Mouse (Mus musculus) midbrain, embryonic 15.5 days (tissue): ENCODE results near the gene Ube2q1. TPM values are rescaled to one million over a fixed set of nuclear protein-coding genes. Genes with fewer than 3 reads are reported as not detected.

Experiments used
- ATAC-seq: fragments of 200-750 bp; cut with Nextera tagmentation; replicated peaks from 2 replicates; pipeline ENCODE4 v1.8.0; 2017; ENCODE audit warnings: moderate TSS enrichment
- H3K27ac ChIP-seq: fragments of 300-500 bp; sonication (generic); 2 replicates; pipeline ENCODE4 v1.5.1; 2015; ENCODE audit warnings: mild to moderate bottlenecking, inconsistent platforms
- H3K27me3 ChIP-seq: fragments of 300-500 bp; sonication (generic); replicated peaks from 2 replicates; pipeline ENCODE4 v1.6.1; 2015; ENCODE audit warnings: inconsistent platforms
- H3K36me3 ChIP-seq: fragments of 300-500 bp; sonication (generic); replicated peaks from 2 replicates; pipeline ENCODE4 v1.6.1; 2015; ENCODE audit warnings: inconsistent platforms
- H3K4me1 ChIP-seq: fragments of 300-500 bp; sonication (generic); 2 replicates; pipeline ENCODE4 v1.6.1; 2015; ENCODE audit warnings: inconsistent platforms
- H3K4me2 ChIP-seq: fragments of 300-500 bp; sonication (generic); 2 replicates; pipeline ENCODE4 v1.6.1; 2015; ENCODE audit warnings: inconsistent platforms, mild to moderate bottlenecking, moderate library complexity
- H3K4me3 ChIP-seq: fragments of 300-500 bp; sonication (generic); 2 replicates; pipeline ENCODE4 v1.5.1; 2015; ENCODE audit warnings: mild to moderate bottlenecking, inconsistent platforms
- H3K9ac ChIP-seq: fragments of 300-500 bp; sonication (generic); 2 replicates; pipeline ENCODE4 v1.6.1; 2015; ENCODE audit warnings: mild to moderate bottlenecking, inconsistent platforms
- H3K9me3 ChIP-seq: fragments of 300-500 bp; sonication (generic); 2 replicates; pipeline ENCODE4 v1.6.1; 2016; ENCODE audit warnings: inconsistent platforms
- WGBS: fragments of 180-500 bp; shearing (Covaris S2); methylation state at CpG from one replicate; pipeline ENCODE4 v1.1.7; 2015; ENCODE audit warnings: mixed read lengths; 5-methylcytosine and 5-hydroxymethylcytosine counted together
- polyA plus RNA-seq: library from polyadenylated mRNA; unstranded; fragments of >200 nt; fragmentation: Nextera tagmentation; extraction: Ambion mirVana; gene quantifications from 2 replicates; pipeline ENCODE4 v1.2.1, GENCODE M21; 2015

Ube2q1 gene
- polyA plus RNA-seq: 13.4 and 13.8 TPM in 2 replicates

DNA sequence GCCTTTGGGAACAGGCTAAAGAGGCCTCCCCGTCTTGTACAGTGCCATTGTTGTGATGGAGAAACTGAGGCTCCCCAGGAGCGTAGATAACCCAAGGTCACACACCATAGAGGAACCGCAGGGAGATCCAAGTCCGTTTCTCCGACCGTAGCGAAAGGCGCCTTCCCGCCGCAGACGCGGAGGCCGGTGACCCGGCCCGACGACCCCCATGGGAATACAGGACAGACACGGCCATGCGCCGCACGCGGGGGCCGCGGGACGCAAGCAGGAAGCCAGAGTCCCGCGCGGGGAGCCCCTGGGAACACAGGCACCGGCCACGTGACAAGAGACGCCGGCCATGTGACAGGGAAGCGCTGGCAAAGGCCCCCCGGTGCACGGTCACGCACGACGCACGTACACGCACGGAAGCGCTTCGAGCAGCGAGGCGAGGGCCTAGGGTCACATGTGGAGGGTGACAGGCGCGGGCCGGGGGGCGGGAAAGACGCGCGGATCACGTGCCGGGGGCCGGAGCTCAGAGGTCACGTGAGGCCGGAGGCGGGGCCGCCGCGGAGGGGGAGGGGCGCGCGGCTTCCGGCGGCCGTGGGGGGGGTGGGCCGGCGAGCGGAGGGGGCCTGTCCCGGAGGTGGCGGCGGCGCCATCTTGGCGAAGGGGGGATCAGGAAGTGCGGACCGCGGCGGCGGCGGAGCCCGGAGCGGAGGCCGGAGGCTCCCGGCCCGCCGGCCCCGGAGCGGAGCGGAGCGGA lies at the start of gene Ube2q1:
Ube2q1 (plus strand) TSS at position 649 of the 742 bp plus-strand sequence.
- Histone ChIP-seq H3K27ac (peak within 1 kb of the TSS; percentile 95), H3K4me1 (peaks cover 43% of the 10 kb centered on the region)
- under 1% methylated on average over 65 of the region's 90 CpGs for WGBS

DNA sequence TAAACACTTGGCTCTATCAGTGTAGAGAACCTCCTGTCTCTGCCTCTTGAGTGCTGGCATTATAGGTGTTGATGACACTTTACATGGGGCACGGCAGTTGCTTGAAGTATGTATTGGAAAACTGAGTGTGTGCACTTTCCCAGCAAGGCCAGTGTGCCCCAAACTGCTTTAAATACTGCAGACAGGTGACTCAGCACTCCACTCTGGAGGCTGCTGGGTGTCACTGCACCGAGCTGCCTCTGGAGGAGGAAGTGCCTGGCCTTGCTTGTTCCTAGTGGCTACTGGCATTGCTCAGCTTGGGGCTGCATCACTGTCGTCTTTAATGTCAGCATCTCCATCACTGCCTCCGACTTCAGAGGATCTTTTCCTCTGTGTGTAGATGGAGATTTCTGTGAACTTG lies 46.4 kb upstream of the Ube2q1 start:
- no peak; the same call in 1 of the 2 replicates for ATAC-seq
- H3K4me1 ChIP-seq: peaks cover 25% of the 10 kb centered on the region
- no peak overlapping the region for H3K9ac ChIP-seq
- no peaks in the 10 kb centered on the region for H3K9me3 ChIP-seq
- H3K36me3 ChIP-seq: no peaks in the 10 kb centered on the region
- 18% methylated on average over 4 of the region's 4 CpGs for WGBS
- no peak overlapping the region for H3K27ac ChIP-seq
- H3K27me3 ChIP-seq: no peaks in the 10 kb centered on the region
- no peak overlapping the region for H3K4me2 ChIP-seq
- H3K4me3 ChIP-seq: no peak overlapping the region

More for the DNA sequence above, at the start of gene Ube2q1:
- Histone ChIP-seq H3K27me3 (no peaks in the 10 kb centered on the region), H3K9ac (peak within 1 kb of the TSS; percentile 97), H3K4me2 (peak within 1 kb of the TSS; percentile 88), H3K36me3 (peaks cover 7% of the 10 kb centered on the region), H3K4me3 (peak within 1 kb of the TSS; percentile 93), H3K9me3 (no peaks in the 10 kb centered on the region)
- ATAC-seq: peak; percentile 97

DNA sequence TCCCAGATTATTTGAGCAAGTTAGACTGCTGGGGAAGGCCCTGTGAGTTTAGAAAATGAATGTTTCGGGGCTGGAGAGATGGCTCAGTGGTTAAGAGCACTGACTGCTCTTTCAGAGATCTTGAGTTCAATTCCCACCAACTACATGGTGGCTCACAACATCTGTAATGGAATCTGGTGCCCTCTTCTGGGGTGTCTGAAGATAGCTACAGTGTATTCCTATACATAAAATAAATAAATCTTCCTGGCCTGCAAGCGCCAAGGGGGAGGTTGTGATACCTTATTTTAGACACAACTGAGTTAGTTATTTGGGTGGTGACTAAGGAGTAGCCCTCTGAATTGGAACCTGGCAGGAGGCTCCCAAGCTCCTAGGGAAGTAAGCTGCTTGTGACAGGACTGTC lies 44.6 kb upstream of the Ube2q1 start:
- no peaks in the 10 kb centered on the region for H3K9me3 ChIP-seq
- H3K4me1 ChIP-seq: peaks cover 20% of the 10 kb centered on the region
- H3K36me3 ChIP-seq: no peaks in the 10 kb centered on the region
- 85% methylated on average over 2 of the region's 2 CpGs for WGBS
- H3K9ac ChIP-seq: no peak overlapping the region
- no peak overlapping the region for H3K4me2 ChIP-seq
- no peak overlapping the region for H3K27ac ChIP-seq
- no peak overlapping the region for H3K4me3 ChIP-seq
- ATAC-seq: no peak
- H3K27me3 ChIP-seq: no peaks in the 10 kb centered on the region

DNA sequence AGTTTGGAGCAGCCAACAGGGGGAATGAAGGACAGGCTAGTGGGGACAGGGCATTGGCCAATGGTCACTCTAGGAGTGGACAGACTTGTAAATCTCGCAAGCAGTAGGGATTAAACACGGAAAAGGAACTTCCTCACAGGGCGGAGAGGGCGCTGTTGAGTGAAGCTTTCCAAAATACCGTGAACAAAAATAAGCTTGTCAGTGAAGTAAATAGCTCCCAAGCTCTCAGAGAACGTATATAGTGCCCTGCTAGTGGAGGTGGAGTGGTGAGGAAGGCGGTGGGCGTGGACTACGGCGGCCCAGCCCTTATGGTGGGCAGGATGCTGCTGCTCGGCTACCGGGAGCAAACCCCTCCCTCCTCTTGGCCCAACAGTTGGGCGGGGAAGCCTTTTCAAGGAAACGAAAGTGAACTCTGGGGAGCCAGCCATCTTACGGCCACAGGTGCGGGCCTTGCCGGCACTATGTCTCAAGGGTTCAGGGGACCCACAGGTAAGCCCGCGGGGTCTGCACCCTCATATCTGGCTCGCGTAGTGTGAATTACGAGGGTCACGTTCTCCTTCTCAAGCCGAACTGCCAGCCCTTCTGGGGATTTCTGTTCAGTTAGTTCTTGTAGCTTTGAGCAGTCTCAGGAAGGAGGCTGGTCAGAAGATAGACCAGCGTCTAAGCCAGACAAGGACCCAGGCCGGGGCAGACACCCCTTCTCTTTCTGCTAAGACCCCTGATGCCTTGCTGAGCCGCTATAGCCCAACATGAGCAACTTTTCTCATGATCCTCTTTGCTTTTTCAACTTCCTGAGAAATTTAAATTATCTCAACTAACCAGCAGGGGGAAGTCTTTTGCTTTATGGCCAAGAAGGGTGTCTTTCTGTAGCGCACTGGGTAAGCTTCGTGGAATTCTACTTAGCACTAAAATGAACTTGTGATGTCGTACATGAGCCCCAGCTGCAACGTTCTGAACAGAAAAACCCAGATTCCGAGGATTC lies 42.8 kb upstream of the Ube2q1 start:
- WGBS: 4% methylated on average over 32 of the region's 32 CpGs
- peak; percentile 75 for ATAC-seq
- H3K27me3 ChIP-seq: no peaks in the 10 kb centered on the region

DNA sequence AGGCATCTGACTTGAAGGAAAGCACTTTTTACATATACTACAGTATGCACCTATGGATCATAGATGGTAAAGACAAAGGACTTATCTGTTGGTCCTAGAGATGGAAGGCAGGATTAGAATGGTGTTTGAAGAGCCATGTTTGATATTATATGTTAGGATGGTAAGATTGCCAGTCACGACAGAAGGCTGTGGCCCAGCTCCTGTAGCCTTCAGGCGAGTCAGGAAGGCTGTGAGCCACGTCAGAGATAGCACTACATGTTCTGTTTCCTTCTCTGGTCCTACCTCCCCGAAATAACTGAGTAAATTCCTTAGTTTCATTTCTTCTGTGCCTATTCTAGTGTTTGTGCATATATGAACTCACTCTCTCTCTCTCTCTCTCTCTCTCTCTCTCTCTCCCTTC lies 41.3 kb upstream of the Ube2q1 start:
- ATAC-seq: no peak
- H3K4me1 ChIP-seq: peaks cover 20% of the 10 kb centered on the region
- no peaks in the 10 kb centered on the region for H3K27me3 ChIP-seq
- WGBS: 89% methylated on average over 4 of the region's 4 CpGs
- H3K4me2 ChIP-seq: no peak overlapping the region
- no peaks in the 10 kb centered on the region for H3K36me3 ChIP-seq
- no peak overlapping the region for H3K27ac ChIP-seq
- no peaks in the 10 kb centered on the region for H3K9me3 ChIP-seq
- no peak overlapping the region for H3K4me3 ChIP-seq
- no peak overlapping the region for H3K9ac ChIP-seq

More for the DNA sequence above, 42.8 kb upstream of the Ube2q1 start:
- H3K36me3 ChIP-seq: no peaks in the 10 kb centered on the region
- peaks cover 20% of the 10 kb centered on the region for H3K4me1 ChIP-seq
- H3K27ac ChIP-seq: no peak overlapping the region
- H3K9me3 ChIP-seq: no peaks in the 10 kb centered on the region
- peak overlapping the region; percentile 34 for H3K4me3 ChIP-seq
- peak overlapping the region; percentile 23 for H3K9ac ChIP-seq
- H3K4me2 ChIP-seq: peak overlapping the region; percentile 50

DNA sequence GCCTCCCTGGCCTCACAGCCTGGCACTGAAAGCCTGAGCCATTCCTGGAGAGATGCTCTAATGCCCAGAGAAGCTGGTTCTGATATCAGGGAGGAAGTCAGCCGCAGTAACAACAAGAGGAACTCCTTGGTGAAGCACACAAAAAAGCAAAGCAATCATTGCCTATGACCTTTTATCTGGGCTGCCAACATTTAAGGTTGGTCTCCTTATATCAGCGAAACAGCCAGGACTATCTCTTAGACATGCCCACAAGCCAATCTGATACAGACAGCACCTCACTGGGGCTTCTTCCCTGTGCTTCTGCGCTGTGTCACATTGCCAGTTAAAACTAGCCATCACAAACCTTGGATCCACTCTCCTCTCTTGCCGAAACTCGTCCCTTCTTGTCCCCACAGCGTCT lies 34.9 kb upstream of the Ube2q1 start:
- Histone ChIP-seq H3K9me3 (no peaks in the 10 kb centered on the region), H3K9ac (no peak overlapping the region), H3K36me3 (peaks cover 32% of the 10 kb centered on the region), H3K4me1 (no peaks in the 10 kb centered on the region), H3K27me3 (no peaks in the 10 kb centered on the region), H3K4me2 (no peak overlapping the region), H3K27ac (no peak overlapping the region), H3K4me3 (no peak overlapping the region)
- ATAC-seq: no peak
- WGBS: 96% methylated on average over 6 of the region's 6 CpGs

DNA sequence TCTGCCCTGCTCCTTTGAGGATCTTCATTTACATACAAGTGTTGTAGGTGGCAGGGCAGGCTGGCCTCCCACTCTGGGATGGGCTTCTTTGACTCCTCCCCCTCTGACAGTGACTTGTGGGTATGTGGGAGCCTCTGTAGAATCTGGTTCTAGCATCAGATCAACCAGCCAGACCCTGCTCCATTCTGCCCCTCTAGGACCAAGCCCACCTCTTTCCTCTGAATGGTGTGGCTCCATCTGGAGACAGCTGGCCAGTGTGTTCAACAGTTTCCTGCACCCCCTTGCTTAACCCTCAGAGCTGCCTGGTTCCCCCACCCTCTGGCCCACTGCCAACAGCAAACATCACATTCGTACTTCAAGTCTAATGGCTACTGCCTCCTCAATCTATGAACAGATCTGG lies 21.1 kb upstream of the Ube2q1 start:
- WGBS: 47% methylated on average over 1 of the region's 1 CpGs
- Histone ChIP-seq H3K27ac (no peak overlapping the region), H3K9me3 (no peaks in the 10 kb centered on the region), H3K4me2 (no peak overlapping the region), H3K27me3 (no peaks in the 10 kb centered on the region), H3K4me3 (no peak overlapping the region), H3K36me3 (peaks cover 52% of the 10 kb centered on the region), H3K9ac (no peak overlapping the region), H3K4me1 (no peaks in the 10 kb centered on the region)
- peak; percentile 37; the same call in 1 of the 2 replicates for ATAC-seq

DNA sequence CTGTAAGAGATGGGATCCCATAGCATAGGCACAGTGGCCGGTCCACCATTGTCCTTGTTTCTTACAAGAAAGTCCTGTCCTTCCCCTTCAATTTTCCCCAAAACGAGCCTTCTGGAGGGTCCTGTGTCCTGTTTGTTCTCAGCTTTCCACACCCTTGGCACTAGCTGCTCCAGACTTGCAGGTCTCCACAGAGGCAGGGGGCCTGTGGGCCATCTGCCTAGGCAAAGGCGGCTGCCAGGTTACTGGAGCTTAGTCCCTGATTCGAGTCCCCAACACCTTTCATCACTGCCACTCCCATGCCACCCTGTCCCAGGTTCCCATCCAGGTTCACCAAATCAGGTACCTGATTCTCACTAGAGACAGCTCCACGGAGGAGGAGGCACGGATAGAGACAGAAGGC lies 18.1 kb upstream of the Ube2q1 start:
- Histone ChIP-seq H3K27me3 (no peaks in the 10 kb centered on the region), H3K9ac (no peak overlapping the region), H3K4me3 (no peak overlapping the region), H3K4me1 (peaks cover 28% of the 10 kb centered on the region), H3K4me2 (no peak overlapping the region), H3K9me3 (no peaks in the 10 kb centered on the region), H3K27ac (no peak overlapping the region), H3K36me3 (peaks cover 29% of the 10 kb centered on the region)
- WGBS: 80% methylated on average over 6 of the region's 6 CpGs
- no peak for ATAC-seq

DNA sequence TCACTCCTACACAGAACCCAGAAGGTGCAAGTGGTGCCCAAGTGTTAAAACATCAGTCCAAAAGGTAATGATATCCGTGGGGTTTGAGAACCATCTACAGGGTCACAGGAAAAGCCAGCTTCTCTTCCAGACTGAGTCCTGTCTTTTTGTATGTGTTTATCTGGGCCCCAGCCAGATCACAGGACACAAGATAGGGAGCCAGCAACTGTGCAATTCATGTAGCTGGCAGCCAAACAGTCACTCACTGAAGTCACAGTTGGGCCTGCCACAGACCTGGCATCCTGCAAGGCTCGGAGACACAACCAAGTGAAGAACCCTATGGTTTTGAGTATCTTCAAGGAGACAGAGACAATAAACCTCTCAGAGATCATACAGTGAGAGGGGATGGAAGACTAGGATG lies 15.6 kb upstream of the Ube2q1 start:
- no peak for ATAC-seq
- WGBS: 85% methylated on average over 2 of the region's 2 CpGs
- H3K27me3 ChIP-seq: no peaks in the 10 kb centered on the region
- H3K4me1 ChIP-seq: peaks cover 39% of the 10 kb centered on the region
- no peak overlapping the region for H3K27ac ChIP-seq
- no peak overlapping the region for H3K9ac ChIP-seq
- no peak overlapping the region for H3K4me3 ChIP-seq
- H3K9me3 ChIP-seq: no peaks in the 10 kb centered on the region
- peaks cover 25% of the 10 kb centered on the region; the same call in 1 of the 2 replicates for H3K36me3 ChIP-seq
- no peak overlapping the region for H3K4me2 ChIP-seq

DNA sequence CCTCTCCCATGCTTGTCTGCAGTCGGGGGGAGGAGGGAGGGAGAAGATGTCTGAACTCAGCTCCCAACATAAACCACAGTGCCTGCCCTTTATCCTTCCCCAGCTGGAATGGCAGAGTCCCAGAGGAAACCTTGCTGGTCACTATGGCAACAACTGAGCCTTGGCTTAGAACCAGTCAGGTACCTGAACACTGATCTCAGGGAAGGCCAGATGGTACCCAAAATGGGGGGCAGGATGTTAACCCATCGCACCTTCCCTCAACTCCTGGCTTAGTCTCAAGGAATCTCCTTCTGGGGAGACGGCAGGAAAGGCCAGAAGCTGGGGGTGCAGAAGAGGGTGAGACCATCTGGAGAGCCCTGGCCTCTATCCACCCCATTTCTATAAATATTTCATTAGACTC lies 13.6 kb upstream of the Ube2q1 start:
- no peak for ATAC-seq
- Histone ChIP-seq H3K27me3 (no peaks in the 10 kb centered on the region), H3K4me3 (peak overlapping the region; percentile 18), H3K36me3 (peaks cover 25% of the 10 kb centered on the region; the same call in 1 of the 2 replicates), H3K9ac (no peak overlapping the region), H3K4me2 (peak overlapping the region; percentile 42), H3K4me1 (peaks cover 55% of the 10 kb centered on the region), H3K9me3 (no peaks in the 10 kb centered on the region), H3K27ac (peak overlapping the region; percentile 31)
- WGBS: 27% methylated on average over 3 of the region's 3 CpGs

DNA sequence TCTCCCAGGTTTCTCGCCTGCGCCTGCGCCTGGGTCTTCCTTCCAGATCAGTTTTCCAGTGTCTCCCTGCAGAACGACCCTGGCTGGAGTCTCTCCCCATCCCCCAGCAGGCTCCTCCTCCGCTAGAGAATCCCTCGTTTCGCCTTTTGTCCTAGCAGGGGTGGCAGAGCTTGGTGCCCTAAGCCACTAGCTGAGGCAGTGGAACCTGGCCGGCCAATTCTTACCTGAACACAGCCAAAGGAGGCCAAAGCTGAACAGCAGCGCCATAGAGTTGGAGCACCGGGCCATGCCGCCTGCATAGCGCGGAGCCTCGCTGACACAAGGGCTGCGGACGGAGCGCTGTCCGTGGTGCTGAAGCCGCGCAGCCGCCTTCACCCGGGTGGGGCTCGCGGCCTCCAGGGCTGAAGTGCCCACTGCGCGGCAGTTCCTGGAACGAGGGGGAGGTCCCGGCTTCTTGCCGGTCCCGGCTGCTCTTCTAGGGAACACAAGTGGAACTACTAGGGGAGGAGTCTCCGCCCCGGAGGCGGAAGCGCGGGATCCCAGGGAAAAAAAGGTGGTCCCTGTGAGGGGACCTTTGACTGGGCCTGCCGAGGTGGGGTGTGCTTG lies 9.2 kb upstream of the Ube2q1 start, which contains the start of gene Chrnb2:
Chrnb2 (minus strand) TSS at position 514 of the 606 bp plus-strand sequence.
- WGBS: under 1% methylated on average over 36 of the region's 36 CpGs
- Histone ChIP-seq H3K27ac (peak within 1 kb of the TSS; percentile 94), H3K4me2 (peak within 1 kb of the TSS; percentile 74), H3K4me3 (peak within 1 kb of the TSS; percentile 85), H3K36me3 (peaks cover 12% of the 10 kb centered on the region; the same call in 1 of the 2 replicates), H3K4me1 (peaks cover 46% of the 10 kb centered on the region), H3K9ac (peak within 1 kb of the TSS; percentile 83), H3K9me3 (no peaks in the 10 kb centered on the region), H3K27me3 (no peaks in the 10 kb centered on the region)
- ATAC-seq: peak; percentile 86

DNA sequence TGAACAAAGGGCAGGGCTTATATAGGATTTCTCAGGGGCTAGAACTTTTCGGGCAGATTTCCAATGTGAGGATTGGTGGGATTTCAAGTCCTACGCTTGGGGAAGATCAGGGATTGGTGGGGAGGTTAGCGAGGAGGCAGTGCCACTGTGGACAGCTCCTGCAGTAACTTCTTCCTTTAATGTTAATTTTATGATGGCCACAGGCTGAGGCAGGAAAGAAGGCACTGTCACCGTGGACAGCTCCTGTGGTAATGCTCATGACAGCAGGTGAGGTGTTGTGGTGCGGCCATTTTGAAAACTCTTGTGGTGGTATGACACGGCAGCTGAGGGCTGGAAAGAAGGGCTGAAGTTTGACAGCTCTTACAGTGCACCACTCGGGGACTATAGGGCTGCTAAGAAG lies 3.8 kb upstream of the Ube2q1 start:
- WGBS: 80% methylated on average over 7 of the region's 7 CpGs

More for the DNA sequence above, 3.8 kb upstream of the Ube2q1 start:
- H3K4me3 ChIP-seq: no peak overlapping the region
- H3K27ac ChIP-seq: no peak overlapping the region
- H3K9me3 ChIP-seq: no peaks in the 10 kb centered on the region
- peaks cover 38% of the 10 kb centered on the region for H3K4me1 ChIP-seq
- no peak overlapping the region for H3K9ac ChIP-seq
- no peaks in the 10 kb centered on the region for H3K36me3 ChIP-seq
- no peak for ATAC-seq
- H3K4me2 ChIP-seq: no peak overlapping the region
- no peaks in the 10 kb centered on the region for H3K27me3 ChIP-seq
